Mouse (Mus musculus): Measurements from ENCODE around the gene Slc35e4. TPM values are rescaled to one million over a fixed set of nuclear protein-coding genes. Genes with fewer than 3 reads are reported as not detected.

Slc35e4 gene
- total and polyA plus RNA-seq, 3 experiments = 3.3 to 10.9 (median 4.6) TPM

- H3K4me3 ChIP-seq (replicated peaks in 1 of 3; ENCODE audit: low read depth in 2 of 3, low read length in 2 of 3, poor library complexity in 1 of 3) = no peak overlapping the region
- H3K4me1 ChIP-seq (ENCODE audit: control insufficient read depth in 1 of 2, insufficient read depth in 2 of 2) = peaks cover 7 to 10% of the 10 kb centered on the region in 2 experiments; a peak in 3 of 4 replicates
- in situ Hi-C loops (cut with MboI; ENCODE audit: low pct_ligation_motif_present, low pct_unique_long_range_greater_than_20kb, low sequenced_read_pairs) (loop anchor here (25.0 kb wide), 1 partner anchor 383 kb away; the partner anchor contains the start of gene Smtn), dilution Hi-C loops (cut with MboI; ENCODE audit: extremely low pct_ligation_motif_present, extremely low pct_unique_long_range_greater_than_20kb, low sequenced_read_pairs) (no loop called here)
- H3K27me3 ChIP-seq (replicated peaks) = peaks cover 43% of the 10 kb centered on the region
- no peak for DNase-seq (ENCODE audit: extremely low read depth)
- no peak overlapping the region for H3K27ac ChIP-seq (ENCODE audit: insufficient read depth, low read depth)
- H3K79me2 ChIP-seq (replicated peaks; ENCODE audit: control insufficient read depth, extremely low read depth, insufficient read depth, poor library complexity, severe bottlenecking) = no peaks in the 10 kb centered on the region
- no peaks in the 10 kb centered on the region for H3K9me3 ChIP-seq (replicated peaks; ENCODE audit: low read length)
- no peak overlapping the region for H3K9ac ChIP-seq (ENCODE audit: insufficient read depth, low read depth)
- H3K4me2 ChIP-seq (ENCODE audit: insufficient read depth, low read depth, poor library complexity, severe bottlenecking) = no peak overlapping the region
- no peaks in the 10 kb centered on the region for H3K36me3 ChIP-seq (replicated peaks in 1 of 2; ENCODE audit: control insufficient read depth in 1 of 2, insufficient read depth in 1 of 2, low read length in 1 of 2)
- TF ChIP-seq JUN (IDR thresholded peaks at IDR 0.05; ENCODE audit: insufficient read depth, low read depth, low read length) (no peak), ZNF384 (IDR thresholded peaks at IDR 0.05; ENCODE audit: low read depth, low read length) (no peak)
Observed at GRCm38 (mm10) chr11:3920476-3920875, 6.0 kb upstream of the Slc35e4 start.

- DNase-seq (ENCODE audit: extremely low read depth) = peak; percentile 48
- Histone ChIP-seq H3K9me3 (replicated peaks; ENCODE audit: low read length) (no peaks in the 10 kb centered on the region), H3K4me1 (ENCODE audit: control insufficient read depth in 1 of 2, insufficient read depth in 2 of 2) (peaks cover 7 to 12% of the 10 kb centered on the region in 2 experiments; a peak in 3 of 4 replicates), H3K79me2 (replicated peaks; ENCODE audit: control insufficient read depth, extremely low read depth, insufficient read depth, poor library complexity, severe bottlenecking) (no peaks in the 10 kb centered on the region), H3K4me3 (replicated peaks in 1 of 3; ENCODE audit: low read depth in 2 of 3, low read length in 2 of 3, poor library complexity in 1 of 3) (no peak overlapping the region), H3K4me2 (ENCODE audit: insufficient read depth, low read depth, poor library complexity, severe bottlenecking) (no peak overlapping the region), H3K36me3 (replicated peaks in 1 of 2; ENCODE audit: control insufficient read depth in 1 of 2, insufficient read depth in 1 of 2, low read length in 1 of 2) (no peaks in the 10 kb centered on the region), H3K27ac (ENCODE audit: insufficient read depth, low read depth) (no peak overlapping the region), H3K9ac (ENCODE audit: insufficient read depth, low read depth) (no peak overlapping the region), H3K27me3 (replicated peaks) (peaks cover 30% of the 10 kb centered on the region)
- in situ Hi-C loops (cut with MboI; ENCODE audit: low pct_ligation_motif_present, low pct_unique_long_range_greater_than_20kb, low sequenced_read_pairs) = loop anchor here (5.0 to 25.0 kb wide), 2 partner anchors 36 to 381 kb away; partner anchors contain the start of gene Smtn
- dilution Hi-C loops (cut with MboI; ENCODE audit: extremely low pct_ligation_motif_present, extremely low pct_unique_long_range_greater_than_20kb, low sequenced_read_pairs) = no loop called here
- peak; percentile 40 for TF ChIP-seq SMC3 (IDR thresholded peaks at IDR 0.05; ENCODE audit: low read depth, low read length)
- TF ChIP-seq ELF1 (IDR thresholded peaks at IDR 0.05; ENCODE audit: low read depth, low read length) = no peak
- peak; percentile 48 for TF ChIP-seq RAD21 (IDR thresholded peaks at IDR 0.05; ENCODE audit: low read depth, low read length)
- peak; percentile 61; the same call in 1 of the 2 replicates for TF ChIP-seq MAX (IDR thresholded peaks at IDR 0.05; ENCODE audit: low read length)
- no peak for TF ChIP-seq RCOR1 (conservative IDR thresholded peaks at IDR 0.05; ENCODE audit: low read depth, low read length)
- TF ChIP-seq CHD2 (IDR thresholded peaks at IDR 0.05; ENCODE audit: low read length) = no peak
- no peak for TF ChIP-seq JUN (IDR thresholded peaks at IDR 0.05; ENCODE audit: insufficient read depth, low read depth, low read length)
- no peak for TF ChIP-seq E2F4 (IDR thresholded peaks at IDR 0.05; ENCODE audit: insufficient replicate concordance, low read depth, low read length)
- TF ChIP-seq MEF2A (IDR thresholded peaks at IDR 0.05; ENCODE audit: borderline replicate concordance, low read depth, low read length) = no peak
- peak; percentile 95 for TF ChIP-seq MYC (IDR thresholded peaks at IDR 0.05; ENCODE audit: low read depth, low read length)
- TF ChIP-seq USF1 (IDR thresholded peaks at IDR 0.05; ENCODE audit: low read depth, low read length) = no peak
- no peak for TF ChIP-seq CHD1 (IDR thresholded peaks at IDR 0.05; ENCODE audit: low read depth, low read length)
- no peak for TF ChIP-seq MXI1 (IDR thresholded peaks at IDR 0.05; ENCODE audit: low read depth, low read length)
- TF ChIP-seq TCF12 (IDR thresholded peaks at IDR 0.05; ENCODE audit: low read depth, low read length) = no peak
- no peak for TF ChIP-seq POLR2AphosphoS2 (IDR thresholded peaks at IDR 0.05; ENCODE audit: low read depth, low read length)
- no peak for TF ChIP-seq JUND (conservative IDR thresholded peaks at IDR 0.05; ENCODE audit: low read depth, low read length)
- TF ChIP-seq CTCF (conservative IDR thresholded peaks at IDR 0.05 in 1 of 2, IDR thresholded peaks at IDR 0.05 in 1 of 2; ENCODE audit: low read depth in 2 of 2, low read length in 2 of 2) = peak; percentile 81 to 86
- TF ChIP-seq ETS1 (conservative IDR thresholded peaks at IDR 0.05; ENCODE audit: low read depth, low read length) = no peak
- TF ChIP-seq TBP (conservative IDR thresholded peaks at IDR 0.05; ENCODE audit: low read depth, low read length) = no peak
- TF ChIP-seq NRF1 (IDR thresholded peaks at IDR 0.05; ENCODE audit: low read depth, low read length) = no peak
- no peak for TF ChIP-seq KAT2A (IDR thresholded peaks at IDR 0.05; ENCODE audit: insufficient replicate concordance, low read length)
Observed at GRCm38 (mm10) chr11:3918738-3919137, 4.3 kb upstream of the Slc35e4 start.
